Comparison of ENCODE assay signal across 16 mouse cellular contexts in the genomic region with DNA sequence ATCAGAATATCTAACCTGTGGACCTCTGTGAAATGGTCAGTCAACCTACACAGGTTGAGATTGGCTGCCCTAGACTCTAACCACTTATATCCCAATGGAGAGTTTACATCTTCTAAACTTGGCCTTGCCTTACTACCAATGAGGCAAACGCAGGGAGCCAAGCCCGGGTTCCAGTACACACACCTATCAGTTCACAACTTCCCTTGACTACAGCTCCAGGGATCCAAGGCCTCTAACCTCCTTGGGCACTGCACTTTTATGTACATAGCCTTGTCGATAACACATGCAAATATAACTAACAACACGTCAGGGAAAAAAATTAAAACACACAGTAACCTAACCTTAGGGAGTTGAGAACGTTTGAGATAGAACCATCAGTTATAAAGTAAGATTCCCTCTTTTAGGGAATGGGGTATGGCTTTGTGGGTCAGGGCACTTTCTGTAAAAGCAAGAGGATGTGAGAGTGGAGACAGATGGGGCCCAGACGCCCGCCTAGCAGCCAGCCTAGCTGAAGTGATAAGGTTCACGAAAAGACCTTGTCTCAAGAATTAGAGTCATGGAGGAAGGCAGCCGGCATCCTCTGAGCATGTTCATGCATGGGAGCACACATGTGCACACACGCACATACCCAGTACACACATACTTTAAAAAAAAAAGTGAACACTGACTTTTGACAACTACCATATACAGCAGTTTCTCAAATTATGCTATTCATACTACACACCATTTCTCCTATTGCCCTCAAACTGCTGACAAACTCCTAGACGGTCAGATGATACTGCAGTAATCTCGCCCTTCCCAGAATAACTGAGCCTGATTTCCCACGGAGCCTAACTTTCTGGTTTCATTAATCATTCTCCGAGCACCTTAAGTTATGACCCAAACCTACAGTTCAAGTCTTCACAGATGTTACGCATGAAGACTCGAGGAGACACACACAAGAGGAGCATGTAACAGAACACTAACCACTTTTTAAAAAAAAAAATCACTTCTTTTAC. TPM values are rescaled to one million over a fixed set of nuclear protein-coding genes. Genes with fewer than 3 reads are reported as not detected.
A peak's percentile ranks its signal among the peaks of the same experiment; 100 is the strongest.
DNase-seq lines count a peak whose midpoint lies in the region; ATAC-seq lines count a peak whose summit lies in the region.
"Had no signal": no experiment of that assay in that cellular context is flagged by ENCODE, and none has a peak within 500 bp of the region (broad histone marks: within the 10 kb centered on the region; RNA-seq: fewer than 3 reads in every experiment).

No protein-coding gene starts in this region.

- 36% methylated on average over 16 of the region's 16 CpGs for WGBS in heart, embryonic 11.5 days (ENCODE audit: insufficient replicate concordance)
- WGBS in kidney, embryonic 15.5 days: 58% methylated on average over 16 of the region's 16 CpGs
- WGBS in kidney, embryonic 14.5 days: 56% methylated on average over 16 of the region's 16 CpGs

- no peaks in the 10 kb centered on the region for H3K27me3 ChIP-seq in heart, embryonic 11.5 days (ENCODE audit: control insufficient read depth, insufficient read depth, low read length)
- H3K27me3 ChIP-seq in kidney, embryonic 15.5 days: no peaks in the 10 kb centered on the region
- no peaks in the 10 kb centered on the region for H3K27me3 ChIP-seq in kidney, embryonic 14.5 days (ENCODE audit: control insufficient read depth, insufficient read depth, low read length)
- H3K27me3 ChIP-seq: embryonic facial prominence, embryonic 12.5 days; liver, embryonic 15.5 days had no signal

- ATAC-seq in heart, embryonic 11.5 days (replicated peaks; ENCODE audit: insufficient number of reproducible peaks, low FRiP score, low TSS enrichment): no peak
- ATAC-seq in kidney, embryonic 15.5 days (replicated peaks; ENCODE audit: low FRiP score): no peak
- no peak for ATAC-seq in kidney, embryonic 14.5 days (ENCODE audit: low FRiP score, low TSS enrichment)
- ATAC-seq in granulocyte monocyte progenitor cell, adult 5-6 weeks (replicated peaks; ENCODE audit: poor library complexity, severe bottlenecking): peak; percentile 24; the same call in 1 of the 2 replicates
- peak; percentile 43; the same call in 1 of the 2 replicates for ATAC-seq in megakaryocyte progenitor cell, adult 5-6 weeks (replicated peaks; ENCODE audit: poor library complexity)

- H3K4me2 ChIP-seq in heart, embryonic 11.5 days: peak overlapping the region; percentile 37
- H3K4me2 ChIP-seq in kidney, embryonic 15.5 days: no peak overlapping the region
- H3K4me2 ChIP-seq in kidney, embryonic 14.5 days (replicated peaks; ENCODE audit: low read depth, low read length): no peak overlapping the region
- H3K4me2 ChIP-seq: embryonic facial prominence, embryonic 12.5 days; liver, embryonic 15.5 days; midbrain, embryonic 11.5 days had no signal

- H3K9ac ChIP-seq in heart, embryonic 11.5 days (ENCODE audit: low read depth, low read length): 0 out of 2 replicates have a peak overlapping the region, but pooled peaks have one; percentile 52
- H3K9ac ChIP-seq in kidney, embryonic 15.5 days: no peak overlapping the region
- H3K9ac ChIP-seq in kidney, embryonic 14.5 days (ENCODE audit: low read depth, low read length): no peak overlapping the region
- H3K9ac ChIP-seq: embryonic facial prominence, embryonic 12.5 days; liver, embryonic 15.5 days had no signal

- no peaks in the 10 kb centered on the region for H3K9me3 ChIP-seq in heart, embryonic 11.5 days (replicated peaks; ENCODE audit: control insufficient read depth, low read length)
- H3K9me3 ChIP-seq in kidney, embryonic 15.5 days (replicated peaks): no peaks in the 10 kb centered on the region
- H3K9me3 ChIP-seq in kidney, embryonic 14.5 days (ENCODE audit: control insufficient read depth, low read length): no peaks in the 10 kb centered on the region
- H3K9me3 ChIP-seq: embryonic facial prominence, embryonic 12.5 days; liver, embryonic 15.5 days had no signal

- DNase-seq in heart, adult 8-10 months (ENCODE audit: low spot score): no peak
- no peak for DNase-seq in adipocyte (ENCODE audit: low spot score)
- no peak for DNase-seq in thymus, postnatal 14 days
- DNase-seq: cerebellum, adult 11-12 months; gastrocnemius, postnatal 10 days; left cerebral cortex, postnatal 4 days; lung, postnatal 14 days had no signal

- H3K27ac ChIP-seq in heart, embryonic 11.5 days (ENCODE audit: low read depth, low read length): peak overlapping the region; percentile 47; the same call in 1 of the 2 replicates
- H3K27ac ChIP-seq in kidney, embryonic 15.5 days: peak overlapping the region; percentile 55
- no peak overlapping the region for H3K27ac ChIP-seq in kidney, embryonic 14.5 days (ENCODE audit: low read depth, low read length)
- H3K27ac ChIP-seq: embryonic facial prominence, embryonic 12.5 days; hindbrain, embryonic 10.5 days; liver, embryonic 15.5 days had no signal

- peaks cover 28% of the 10 kb centered on the region for H3K4me1 ChIP-seq in heart, embryonic 11.5 days (ENCODE audit: control insufficient read depth, insufficient read depth, low read length)
- peaks cover 35% of the 10 kb centered on the region for H3K4me1 ChIP-seq in kidney, embryonic 15.5 days
- peaks cover 25% of the 10 kb centered on the region for H3K4me1 ChIP-seq in kidney, embryonic 14.5 days (ENCODE audit: control insufficient read depth, insufficient read depth, low read length)
- H3K4me1 ChIP-seq: embryonic facial prominence, embryonic 12.5 days; hindbrain, embryonic 10.5 days had no signal

- no peak overlapping the region for H3K4me3 ChIP-seq in heart, embryonic 11.5 days (ENCODE audit: low read depth, low read length)
- no peak overlapping the region for H3K4me3 ChIP-seq in kidney, embryonic 15.5 days (replicated peaks)
- H3K4me3 ChIP-seq in kidney, embryonic 14.5 days (ENCODE audit: low read length): no peak overlapping the region
- H3K4me3 ChIP-seq: embryonic facial prominence, embryonic 12.5 days; hindbrain, embryonic 10.5 days; liver, embryonic 15.5 days had no signal

- no peaks in the 10 kb centered on the region for H3K36me3 ChIP-seq in heart, embryonic 11.5 days (ENCODE audit: control insufficient read depth, insufficient read depth, low read length)
- H3K36me3 ChIP-seq in kidney, embryonic 15.5 days: peaks cover 6% of the 10 kb centered on the region; the same call in 1 of the 2 replicates
- no peaks in the 10 kb centered on the region for H3K36me3 ChIP-seq in kidney, embryonic 14.5 days (ENCODE audit: control insufficient read depth, insufficient read depth, low read length)
- H3K36me3 ChIP-seq: liver, embryonic 15.5 days had no signal

RNA-seq across cellular contexts. Expression of a gene that starts 55.7 kb away (rescaled TPM):
- 38.1 and 40.8 TPM in 2 replicates for polyA plus RNA-seq in heart, embryonic 11.5 days (2014; fragmentation: Nextera tagmentation; extraction: Ambion mirVana)
- total RNA-seq in heart, adult 8-10 months (2022): 10 to 100 TPM; 32.7 to 38.8 (median 35.1) TPM
- polyA plus RNA-seq in kidney, embryonic 15.5 days (2015; fragmentation: Nextera tagmentation; extraction: Ambion mirVana): 34.4 and 34.8 TPM in 2 replicates
- 36.9 and 44.3 TPM in 2 replicates for polyA plus RNA-seq in kidney, embryonic 14.5 days (2014; fragmentation: Nextera tagmentation; extraction: Ambion mirVana)
- 64.8 and 74.0 TPM in 2 replicates for total RNA-seq in granulocyte monocyte progenitor cell, adult 5-6 weeks (2014; fragmentation: Nextera tagmentation)
- total RNA-seq in granulocyte monocyte progenitor cell, adult 5-6 weeks (2017): 75.9 and 87.8 TPM in 2 replicates
- 56.2 and 78.5 TPM in 2 replicates for total RNA-seq in megakaryocyte progenitor cell, adult 5-6 weeks (2015)
- 74.2 and 76.4 TPM in 2 replicates for total RNA-seq in megakaryocyte progenitor cell, adult 5-6 weeks (2017)

Comparison
In these comparisons a context has a peak if more than half of its experiments do, and no peak if none do; other contexts are left out.
1. ATAC-seq: peak in granulocyte monocyte progenitor cell, adult 5-6 weeks (single experiment) and megakaryocyte progenitor cell, adult 5-6 weeks (single experiment); none in heart, embryonic 11.5 days (single experiment), kidney, embryonic 15.5 days (single experiment) and kidney, embryonic 14.5 days (single experiment).